Mouse (Mus musculus): ENCODE data around the gene Eif3i.

GRCm38 (mm10) chr4:129561184-129561583 is 39.3 kb downstream of the Eif3i start:
- TF ChIP-seq CTCF (conservative IDR thresholded peaks at IDR 0.05 in 1 of 2, IDR thresholded peaks at IDR 0.05 in 1 of 2; ENCODE audit: low read depth in 2 of 2, low read length in 2 of 2), result no peak
- no peak for TF ChIP-seq ZNF384 (IDR thresholded peaks at IDR 0.05; ENCODE audit: low read depth, low read length)

Data from CH12.LX (cell line).